Mouse (Mus musculus): ENCODE measurements around the gene Myocos.

Myocos gene

GRCm38 (mm10) chr1:162615511-162615910, 42.5 kb downstream of the Myocos start:
- DNase-seq (ENCODE audit: low spot score in 2 of 2) = no peak

DNA sequence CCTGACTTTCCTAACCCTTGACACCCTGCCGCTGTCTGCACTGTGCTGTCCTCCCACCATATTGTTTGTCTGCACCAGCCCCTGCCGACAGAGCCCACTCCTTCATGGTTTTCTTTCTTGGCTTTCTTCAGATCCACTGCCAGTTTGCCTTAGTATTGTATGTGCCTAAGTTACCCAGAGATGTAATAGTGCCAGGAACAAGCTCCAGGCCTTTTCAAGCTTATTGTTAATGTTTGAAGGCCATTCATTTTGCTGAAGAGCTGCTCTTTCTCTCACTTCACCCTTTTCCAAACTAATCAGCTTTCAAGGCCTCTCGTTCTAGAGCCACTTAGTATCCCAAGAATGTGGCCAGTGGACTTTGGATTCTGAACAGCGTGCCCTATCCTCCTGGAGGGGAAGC, 46.8 kb downstream of the Myocos start:
- no peak for DNase-seq (ENCODE audit: low spot score in 2 of 2)

GRCm38 (mm10) chr1:162609633-162610250, 48.3 kb downstream of the Myocos start:
- DNase-seq (ENCODE audit: low spot score in 2 of 2) = no peak

DNA sequence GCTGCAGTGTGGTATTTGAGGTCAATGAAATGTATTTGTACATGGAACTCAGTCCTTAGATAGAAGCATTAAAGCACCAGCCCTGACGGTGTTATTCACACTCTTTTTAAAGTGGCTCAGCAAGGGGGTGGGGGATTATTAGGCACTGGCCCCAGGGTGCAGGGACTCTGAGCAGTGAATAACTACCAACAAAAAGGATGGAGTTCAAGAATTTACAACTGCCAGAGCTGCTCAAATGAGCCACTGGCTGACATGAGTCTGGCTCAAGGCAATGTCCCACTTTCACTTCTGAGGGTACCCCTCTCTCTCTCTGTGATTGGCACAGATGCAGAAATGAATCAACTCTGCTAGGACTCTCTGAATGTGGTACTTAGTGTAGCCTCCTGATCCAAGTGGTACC, 49.9 kb downstream of the Myocos start:
- no peak for DNase-seq (ENCODE audit: low spot score in 2 of 2)

DNA sequence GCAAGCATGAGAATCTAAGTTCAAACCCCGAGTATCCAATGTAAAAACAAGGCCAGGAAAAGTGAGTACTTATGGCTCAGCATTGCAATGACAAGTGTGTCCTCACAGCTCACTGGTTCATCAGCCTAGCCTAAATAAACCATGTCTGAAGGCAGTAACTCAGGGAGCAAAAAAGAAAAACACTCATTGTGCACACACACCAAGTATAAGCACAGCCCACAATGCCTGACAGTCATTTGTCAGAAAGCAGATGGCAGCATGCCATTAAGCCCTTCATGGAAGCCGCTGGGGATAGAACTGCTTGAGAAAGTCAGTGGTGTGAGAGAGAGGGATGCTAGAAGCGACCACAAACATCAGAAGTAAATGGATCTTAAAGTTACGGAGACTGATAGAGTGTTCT, 56.7 kb downstream of the Myocos start:
- DNase-seq (ENCODE audit: low spot score in 2 of 2) = no peak

DNA sequence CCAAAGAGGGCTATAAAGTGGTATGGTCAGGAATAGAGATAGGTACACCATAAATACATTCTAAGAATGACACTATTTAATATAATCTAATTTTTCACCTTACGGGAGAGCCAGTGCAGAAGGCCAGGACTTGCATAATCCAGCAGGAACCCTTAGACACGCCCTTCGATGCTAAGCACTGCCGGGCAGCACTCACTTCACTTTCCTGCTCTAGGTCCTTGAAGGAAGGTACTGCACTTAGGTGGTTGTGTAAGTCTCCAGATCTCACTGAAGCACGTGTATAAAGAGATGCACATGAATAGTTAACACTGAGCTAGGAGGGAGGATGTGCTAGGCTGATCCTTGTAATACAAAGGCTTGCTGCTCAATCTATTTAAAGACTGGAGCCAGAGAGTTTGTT, 58.4 kb downstream of the Myocos start:
- no peak for DNase-seq (ENCODE audit: low spot score in 2 of 2)

DNA sequence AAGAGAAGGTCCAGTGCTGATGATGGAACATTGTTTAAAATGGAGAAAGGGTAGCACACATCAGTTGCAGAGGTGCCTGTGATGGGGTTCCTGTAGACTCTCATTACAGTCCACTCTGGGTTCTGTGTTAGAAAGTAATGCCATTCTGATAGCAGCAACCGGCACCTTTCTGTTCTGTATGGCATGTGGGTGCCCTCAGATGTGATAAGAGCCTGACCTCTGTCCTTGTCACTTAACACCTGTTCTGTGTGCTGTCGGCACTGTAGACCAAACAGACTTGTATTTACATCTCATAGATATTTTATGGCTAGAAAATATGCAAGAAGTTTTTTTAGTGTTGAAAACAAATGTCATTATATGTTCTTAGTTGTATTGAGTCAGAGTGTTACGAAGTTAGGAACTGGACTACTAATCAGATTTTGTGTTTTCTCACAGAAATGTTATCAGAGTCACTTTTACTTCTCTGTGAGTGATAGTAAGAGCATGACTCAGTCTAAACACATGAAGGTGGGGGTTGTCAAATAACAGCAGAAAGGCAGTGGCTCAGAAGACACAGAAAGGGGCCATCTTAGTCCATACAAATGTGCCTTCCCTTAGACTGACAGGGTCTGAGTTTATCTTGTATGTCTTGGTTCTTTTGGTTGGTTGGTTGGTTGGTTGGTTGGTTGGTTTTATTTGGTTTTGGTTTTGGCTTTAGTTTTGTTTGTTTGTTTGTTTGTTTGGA, 60.5 kb downstream of the Myocos start:
- DNase-seq (ENCODE audit: low spot score in 2 of 2) = no peak

Data from spleen, postnatal 10 days (tissue).